Mouse (Mus musculus) gastrocnemius, adult 2 months (tissue): ENCODE results near the gene Baz2b. TPM values are rescaled to one million over a fixed set of nuclear protein-coding genes. Genes with fewer than 3 reads are reported as not detected.

Source experiments
- DNase-seq: peaks from one replicate; pipeline ENCODE4 v3.0.0; 2022
- H3K27ac ChIP-seq: fragments of 200-600 bp; 2 replicates; pipeline ENCODE4 v1.8.1; 2022; ENCODE audit warnings: mild to moderate bottlenecking
- H3K4me3 ChIP-seq: fragments of 200-600 bp; 2 replicates; pipeline ENCODE4 v1.8.1; 2022; ENCODE audit warnings: mild to moderate bottlenecking, moderate library complexity
- CTCF ChIP-seq: fragments of 200-600 bp; IDR thresholded peaks from 2 replicates; pipeline ENCODE4 v1.8.1; 2022; ENCODE audit warnings: antibody characterized with exemption, mild to moderate bottlenecking, moderate library complexity
- intact Hi-C: fragments of 180-260 bp; cut with DNase I; formaldehyde crosslinking; loops from one replicate; pipeline ENCODE4 v1.15.1; 2025
- total RNA-seq, 2 experiments: library from RNA; stranded (reverse); gene quantifications; 2 replicates each; pipeline ENCODE4 v1.2.3; 2021

Baz2b gene
- total RNA-seq, 2 experiments from 2014 or later = 31.3 to 35.3 TPM

DNA sequence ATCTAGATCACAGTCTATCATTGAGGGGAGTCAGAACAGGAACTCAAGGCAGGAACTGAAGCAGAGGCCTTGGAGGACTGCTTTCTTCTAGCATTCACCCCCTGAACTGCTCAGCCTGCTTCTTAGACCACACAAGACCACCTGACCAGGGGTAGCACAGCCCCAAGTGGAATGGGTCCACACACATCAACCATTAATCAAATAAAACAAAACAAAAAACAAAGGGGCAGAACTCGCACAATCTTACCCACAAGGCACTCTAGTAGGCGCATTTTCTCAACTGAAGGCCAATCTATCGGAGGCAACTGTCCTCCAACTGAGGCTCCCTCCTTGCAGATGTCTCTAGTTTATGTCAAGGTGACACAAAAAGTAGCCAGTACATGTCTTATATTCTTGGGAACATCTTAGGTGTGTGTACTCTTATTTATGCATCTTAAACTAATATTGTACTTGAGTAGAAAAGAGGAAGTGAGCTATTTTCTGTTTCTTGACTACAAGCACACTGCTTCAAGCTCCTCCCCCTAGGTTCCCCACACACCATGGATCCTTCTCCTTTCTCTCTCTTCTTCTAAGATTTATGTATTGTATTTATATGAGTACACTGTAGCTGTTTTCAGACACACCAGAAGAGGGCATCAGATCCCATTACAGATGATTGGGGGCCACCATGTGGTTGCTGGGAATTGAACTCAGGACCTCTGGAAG lies 189.9 kb downstream of the Baz2b start:
- intact Hi-C loops = no loop called here
- DNase-seq = no peak
- no peak for TF ChIP-seq CTCF
- Histone ChIP-seq H3K27ac (peak overlapping the region; percentile 31; the same call in 1 of the 2 replicates), H3K4me3 (no peak overlapping the region)

DNA sequence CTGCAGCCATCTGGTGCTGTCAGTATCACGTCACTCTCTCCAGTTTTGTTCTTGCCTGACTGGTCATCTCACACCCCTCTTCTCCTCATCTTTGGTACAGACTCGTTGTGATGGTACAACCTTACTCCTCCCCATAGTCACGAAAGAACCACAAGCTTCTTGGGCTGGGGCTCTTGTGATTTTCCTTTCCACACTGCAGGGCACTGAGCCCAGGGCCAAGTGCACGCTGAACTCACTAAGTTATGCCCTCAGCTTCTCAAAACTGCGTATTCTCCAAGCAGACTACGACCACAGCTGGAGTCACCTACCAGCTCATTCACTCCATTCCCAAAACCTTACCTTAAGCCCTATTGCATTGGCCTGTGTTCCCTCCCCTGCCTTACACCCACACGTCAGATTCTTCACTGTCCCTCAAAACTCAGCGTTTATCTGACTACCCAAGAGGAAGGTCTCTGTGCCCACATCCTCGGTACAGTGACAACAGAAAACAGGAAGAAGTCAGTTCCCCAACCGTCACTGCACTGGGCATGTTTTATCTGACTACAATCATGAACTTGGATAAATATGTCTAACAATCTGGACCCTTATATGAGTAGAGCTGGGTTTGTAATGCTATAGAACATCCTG lies 190.7 kb downstream of the Baz2b start:
- peak overlapping the region; percentile 31; the same call in 1 of the 2 replicates for H3K27ac ChIP-seq
- H3K4me3 ChIP-seq = no peak overlapping the region
- no peak for TF ChIP-seq CTCF
- intact Hi-C loops = no loop called here
- DNase-seq = no peak

DNA sequence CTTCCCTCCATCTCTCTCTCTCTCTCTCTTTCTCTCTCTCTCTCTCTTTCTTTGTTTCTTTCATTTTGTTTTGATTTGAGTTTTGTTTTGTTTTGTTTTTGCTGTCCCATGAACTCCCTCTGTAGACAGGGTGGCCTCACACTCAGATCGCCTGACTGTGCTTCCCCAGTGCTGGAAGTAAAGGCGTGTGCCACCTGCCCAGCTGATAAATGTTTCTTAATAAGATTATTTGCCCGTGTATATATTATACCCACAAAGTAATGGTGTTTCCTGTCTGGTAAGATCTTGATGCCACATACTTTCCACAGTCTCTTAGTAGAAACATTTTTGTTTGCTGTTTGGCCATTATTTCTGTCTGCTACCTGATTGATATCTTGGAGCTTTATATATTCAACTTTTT lies 198.1 kb downstream of the Baz2b start:
- DNase-seq = no peak
- H3K4me3 ChIP-seq = no peak overlapping the region
- H3K27ac ChIP-seq = no peak overlapping the region
- no peak for TF ChIP-seq CTCF
- intact Hi-C loops = no loop called here

GRCm38 (mm10) chr2:60003665-60004045 lies 206.0 kb downstream of the Baz2b start:
- H3K4me3 ChIP-seq = no peak overlapping the region
- DNase-seq = no peak
- no peak overlapping the region for H3K27ac ChIP-seq
- intact Hi-C loops = no loop called here
- no peak for TF ChIP-seq CTCF

DNA sequence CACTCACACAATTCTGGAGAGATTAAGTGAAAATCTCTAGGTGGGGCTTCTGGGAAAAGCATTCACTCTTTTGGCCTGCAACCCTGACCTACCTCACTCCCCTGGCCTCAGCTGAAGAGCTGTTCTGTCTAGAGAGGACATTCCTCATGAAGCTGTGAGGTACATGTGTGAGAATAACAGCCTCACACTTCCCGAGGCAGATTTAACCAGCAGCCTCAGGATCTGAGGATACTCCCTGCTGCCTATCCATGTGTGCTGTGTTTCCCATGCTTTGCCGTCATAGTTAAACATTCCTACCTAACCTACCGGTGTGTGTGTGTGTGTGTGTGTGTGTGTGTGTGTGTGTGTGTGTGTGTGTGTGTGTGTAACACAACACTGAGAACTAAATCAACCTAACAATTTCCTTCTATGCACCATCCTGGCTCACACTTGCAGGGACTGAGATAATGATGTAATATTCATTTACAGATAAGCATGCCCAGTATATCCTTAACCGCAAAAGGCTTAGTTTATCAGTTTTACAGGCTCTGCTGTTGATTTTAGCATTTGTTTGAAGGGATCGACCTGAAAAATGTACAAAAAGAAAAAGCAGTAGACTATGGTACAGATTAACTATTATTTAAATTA lies 206.5 kb downstream of the Baz2b start:
- no peak for DNase-seq
- Histone ChIP-seq H3K4me3 (no peak overlapping the region), H3K27ac (no peak overlapping the region)
- intact Hi-C loops = no loop called here
- TF ChIP-seq CTCF = no peak

GRCm38 (mm10) chr2:60000268-60000667 lies 209.4 kb downstream of the Baz2b start:
- DNase-seq = no peak
- intact Hi-C loops = no loop called here

DNA sequence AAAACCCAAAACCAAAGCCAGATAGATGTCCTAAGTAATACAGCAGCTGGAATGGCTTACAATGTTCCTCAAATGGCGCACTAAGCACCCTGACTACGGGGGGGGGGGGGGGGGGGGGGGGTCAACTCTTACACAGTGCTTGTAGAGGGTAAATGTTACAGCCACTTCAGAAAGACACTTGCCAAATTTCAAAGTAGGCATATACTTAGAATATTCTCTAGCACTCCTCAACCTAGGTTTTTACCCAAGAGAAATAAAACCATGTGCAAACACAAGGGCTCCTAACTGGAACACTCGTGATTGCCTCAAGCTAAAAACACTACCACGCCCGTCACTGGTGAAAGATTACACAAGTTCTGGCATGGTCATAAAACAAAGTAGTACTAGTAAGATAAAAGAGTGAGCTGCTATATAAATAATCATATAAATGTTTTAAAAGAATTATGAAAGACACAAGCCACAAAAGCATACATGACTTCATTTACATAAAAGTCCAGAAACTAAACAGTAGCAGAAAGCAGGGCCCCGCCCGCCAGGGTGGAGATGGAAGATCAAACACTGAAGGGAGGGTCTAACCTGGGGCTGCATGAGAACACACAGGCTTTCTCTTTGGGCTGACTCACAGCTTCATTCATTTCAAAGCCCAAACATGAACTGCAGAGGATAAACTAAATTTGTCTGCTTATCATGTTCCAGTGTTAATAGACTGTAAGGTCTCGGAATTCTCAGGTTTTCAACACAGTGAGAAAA lies 212.0 kb downstream of the Baz2b start:
- DNase-seq = no peak
- H3K27ac ChIP-seq = no peak overlapping the region
- intact Hi-C loops = no loop called here
- no peak overlapping the region for H3K4me3 ChIP-seq
- TF ChIP-seq CTCF = no peak

More at GRCm38 (mm10) chr2:60000268-60000667, 209.4 kb downstream of the Baz2b start:
- Histone ChIP-seq H3K27ac (no peak overlapping the region), H3K4me3 (no peak overlapping the region)
- TF ChIP-seq CTCF = no peak

DNA sequence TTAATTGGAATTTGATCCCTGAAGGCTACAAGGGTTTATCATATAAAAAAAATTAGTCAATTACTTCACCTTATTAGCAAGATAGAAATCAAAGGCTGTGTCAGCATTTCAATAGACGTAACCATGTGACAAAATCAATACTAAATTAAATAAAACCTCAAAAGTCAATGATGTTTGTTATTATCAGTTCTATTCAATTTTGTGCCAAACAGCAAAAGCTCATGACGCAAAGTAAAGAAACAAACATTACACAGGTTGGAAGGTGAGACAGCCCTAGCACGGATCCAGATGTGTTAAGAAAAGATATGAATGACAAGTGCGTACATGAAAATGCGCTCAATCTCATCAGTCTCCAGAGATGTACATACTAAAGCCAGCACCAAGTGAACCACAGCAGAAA lies 212.7 kb downstream of the Baz2b start:
- no peak for DNase-seq
- Histone ChIP-seq H3K27ac (no peak overlapping the region), H3K4me3 (no peak overlapping the region)
- intact Hi-C loops = no loop called here
- no peak for TF ChIP-seq CTCF

- TF ChIP-seq CTCF = no peak
- no peak for DNase-seq
- H3K4me3 ChIP-seq = no peak overlapping the region
- intact Hi-C loops = no loop called here
- H3K27ac ChIP-seq = no peak overlapping the region
Measured at GRCm38 (mm10) chr2:59993190-59993535, 216.5 kb downstream of the Baz2b start.

DNA sequence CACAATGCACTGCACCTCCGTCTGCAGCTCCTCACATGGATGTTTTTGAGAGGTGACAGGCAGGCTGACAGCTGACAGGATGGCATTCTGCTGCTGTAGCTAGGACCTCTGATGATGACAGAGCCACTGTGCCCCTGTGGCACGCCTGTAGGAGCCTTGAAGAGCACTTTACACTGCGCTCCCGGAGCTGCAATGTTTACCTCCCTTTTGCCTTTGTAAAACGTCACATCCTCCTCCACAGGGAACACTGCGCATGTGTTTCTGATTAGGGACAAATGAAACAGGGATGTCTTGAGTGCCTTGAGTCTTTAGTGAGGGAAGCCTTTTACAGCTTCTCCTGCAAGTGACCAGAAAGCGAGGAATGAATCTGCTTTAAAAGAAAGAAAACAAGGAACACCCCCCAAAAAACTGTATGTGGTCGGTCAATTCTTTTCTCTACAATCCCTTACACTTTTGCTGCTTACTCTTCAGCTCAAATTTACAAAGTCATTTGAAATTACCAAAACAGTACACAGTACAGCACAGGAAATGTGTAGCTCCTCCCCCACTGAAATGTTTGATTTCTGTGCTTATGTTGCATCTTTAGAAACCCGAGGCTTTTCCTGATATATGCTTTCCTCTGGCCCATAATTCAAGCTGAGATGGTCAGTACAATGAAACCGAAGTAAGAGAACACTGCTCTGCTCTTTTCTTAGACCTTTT lies 217.0 kb downstream of the Baz2b start:
- peak overlapping the region; percentile 31; the same call in 1 of the 2 replicates for H3K27ac ChIP-seq
- no peak for DNase-seq
- intact Hi-C loops = no loop called here
- TF ChIP-seq CTCF = no peak
- H3K4me3 ChIP-seq = peak overlapping the region; percentile 48

GRCm38 (mm10) chr2:59991775-59992174 lies 217.9 kb downstream of the Baz2b start:
- no peak for TF ChIP-seq CTCF
- no peak for DNase-seq
- intact Hi-C loops = no loop called here
- H3K27ac ChIP-seq = no peak overlapping the region
- H3K4me3 ChIP-seq = no peak overlapping the region

DNA sequence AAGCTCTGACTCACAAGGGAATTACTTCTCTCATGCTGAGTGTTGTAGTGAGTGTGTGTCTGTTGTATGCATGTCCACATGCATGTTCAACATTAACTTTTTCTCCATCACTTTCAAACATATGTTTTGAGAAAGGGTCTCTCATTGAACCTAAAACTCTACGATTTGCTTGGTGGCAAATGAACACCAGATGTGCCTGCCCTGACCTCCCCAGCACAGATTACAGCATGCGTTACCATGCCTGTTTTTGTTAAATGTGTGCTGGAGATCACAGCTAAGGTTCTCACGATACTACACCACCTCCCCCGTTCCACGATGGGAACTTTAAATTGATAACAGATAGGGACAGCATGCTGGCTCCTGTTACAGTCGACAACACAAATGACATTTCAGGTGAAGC lies 222.1 kb downstream of the Baz2b start:
- no peak overlapping the region for H3K4me3 ChIP-seq
- DNase-seq = no peak
- H3K27ac ChIP-seq = no peak overlapping the region
- TF ChIP-seq CTCF = no peak
- intact Hi-C loops = no loop called here
